Mouse (Mus musculus) limb, embryonic 10.5 days (tissue): ENCODE measurements around the gene Abhd5. TPM values are rescaled to one million over a fixed set of nuclear protein-coding genes. Genes with fewer than 3 reads are reported as not detected.

Source experiments
- DNase-seq: peaks from one replicate; pipeline ENCODE4 v3.0.0-alpha.2; 2017; ENCODE audit warnings: low spot score
- H3K27ac ChIP-seq: fragments of 300-500 bp; sonication (generic); 2 replicates; pipeline ENCODE4 v1.5.1; 2016; ENCODE audit warnings: mild to moderate bottlenecking
- H3K27me3 ChIP-seq: fragments of 300-500 bp; sonication (generic); 2 replicates; pipeline ENCODE4 v1.6.1; 2016; ENCODE audit warnings: low read depth, mild to moderate bottlenecking; ENCODE audit not compliant: poor library complexity, severe bottlenecking
- H3K36me3 ChIP-seq: fragments of 300-500 bp; sonication (generic); 2 replicates; pipeline ENCODE4 v1.6.1; 2016; ENCODE audit warnings: mild to moderate bottlenecking, moderate library complexity
- H3K4me1 ChIP-seq: fragments of 300-500 bp; sonication (generic); 2 replicates; pipeline ENCODE4 v1.6.1; 2016
- H3K4me3 ChIP-seq: fragments of 300-500 bp; sonication (generic); 2 replicates; pipeline ENCODE4 v1.5.1; 2016; ENCODE audit warnings: mild to moderate bottlenecking, moderate library complexity
- H3K9me3 ChIP-seq: fragments of 300-500 bp; sonication (generic); replicated peaks from 2 replicates; pipeline ENCODE4 v1.6.1; 2016; ENCODE audit warnings: mild to moderate bottlenecking
- WGBS: fragments of 180-500 bp; shearing (Covaris S2); methylation state at CpG from one replicate; pipeline ENCODE4 v1.1.7; 2016; 5-methylcytosine and 5-hydroxymethylcytosine counted together
- polyA plus RNA-seq: library from polyadenylated mRNA; unstranded; fragments of >200 nt; fragmentation: Nextera tagmentation; extraction: Ambion mirVana; gene quantifications from 2 replicates; pipeline ENCODE4 v1.2.1, GENCODE M21; 2016

The Abhd5 gene
- polyA plus RNA-seq, 1 experiment from 2014 or later = 20.3 TPM

DNA sequence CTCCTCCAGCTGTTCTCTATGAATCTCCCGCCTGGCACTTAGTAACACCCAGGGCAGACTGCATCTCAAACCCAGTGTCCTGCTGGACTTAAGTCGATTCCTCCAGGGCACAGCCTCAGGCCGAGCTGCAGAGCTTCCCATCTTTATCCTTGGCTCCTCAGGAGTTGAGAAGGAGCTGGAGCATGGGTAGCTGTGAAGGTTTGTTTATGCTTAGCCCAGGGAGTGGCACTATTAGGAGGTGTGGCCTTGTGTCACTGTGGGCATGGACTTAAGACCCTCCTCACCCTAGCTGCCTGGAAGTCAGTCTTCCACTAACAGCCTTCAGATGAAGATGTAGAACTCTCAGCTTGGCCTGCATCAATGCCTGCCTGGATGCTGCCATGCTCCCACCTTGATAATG is 29.1 kb upstream of the Abhd5 start:
- no peaks in the 10 kb centered on the region for H3K9me3 ChIP-seq
- WGBS = 73% methylated on average over 3 of the region's 3 CpGs
- no peaks in the 10 kb centered on the region for H3K36me3 ChIP-seq
- no peak for DNase-seq
- H3K27me3 ChIP-seq = no peaks in the 10 kb centered on the region
- H3K4me3 ChIP-seq = no peak overlapping the region
- no peak overlapping the region for H3K27ac ChIP-seq
- no peaks in the 10 kb centered on the region for H3K4me1 ChIP-seq

DNA sequence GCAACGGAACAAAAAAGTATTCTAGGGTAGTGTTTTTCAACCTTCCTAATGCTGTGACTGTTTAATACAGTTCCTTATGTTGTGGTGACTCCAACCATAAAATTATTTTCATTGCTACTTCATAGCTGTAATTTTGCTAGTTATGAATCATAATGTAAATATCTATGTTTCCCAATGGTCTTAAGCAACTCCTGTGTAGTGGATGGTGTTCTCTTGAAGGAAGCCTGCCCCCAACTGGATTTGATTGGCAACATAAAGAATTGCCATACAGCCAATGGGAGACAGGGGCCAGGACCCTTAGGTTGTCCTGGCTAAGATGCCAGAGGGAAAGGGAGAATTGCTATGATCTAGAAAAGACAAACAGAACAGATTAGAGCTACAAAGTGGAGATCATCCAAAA is 25.4 kb upstream of the Abhd5 start:
- no peak for DNase-seq
- H3K9me3 ChIP-seq = no peaks in the 10 kb centered on the region
- WGBS = 93% methylated on average over 1 of the region's 1 CpGs
- H3K4me1 ChIP-seq = no peaks in the 10 kb centered on the region
- H3K36me3 ChIP-seq = no peaks in the 10 kb centered on the region
- no peaks in the 10 kb centered on the region for H3K27me3 ChIP-seq
- H3K27ac ChIP-seq = no peak overlapping the region
- H3K4me3 ChIP-seq = no peak overlapping the region

DNA sequence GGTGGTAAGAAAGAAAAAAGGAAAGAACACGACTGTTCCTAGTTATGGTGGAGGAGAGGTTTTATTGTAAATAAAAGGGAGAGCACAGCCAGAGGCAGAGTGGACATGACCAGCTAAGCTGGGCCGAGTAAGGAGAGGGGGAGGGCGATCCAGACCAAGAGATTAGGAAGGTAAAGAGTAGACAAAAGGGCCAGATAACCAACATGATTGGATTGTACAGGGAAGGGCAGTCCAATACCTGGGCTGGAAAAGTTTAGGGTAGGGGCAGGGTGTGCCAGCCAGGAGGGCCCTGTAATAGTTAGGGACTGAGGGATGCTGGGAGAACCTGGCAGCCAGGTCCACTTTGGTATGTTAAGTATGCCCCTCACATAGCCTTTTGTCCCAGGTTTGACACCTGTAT is 23.2 kb upstream of the Abhd5 start:
- H3K36me3 ChIP-seq = no peaks in the 10 kb centered on the region
- H3K4me3 ChIP-seq = no peak overlapping the region
- H3K4me1 ChIP-seq = no peaks in the 10 kb centered on the region
- H3K27ac ChIP-seq = no peak overlapping the region
- 71% methylated on average over 3 of the region's 3 CpGs for WGBS
- DNase-seq = no peak
- no peaks in the 10 kb centered on the region for H3K9me3 ChIP-seq
- no peaks in the 10 kb centered on the region for H3K27me3 ChIP-seq

DNA sequence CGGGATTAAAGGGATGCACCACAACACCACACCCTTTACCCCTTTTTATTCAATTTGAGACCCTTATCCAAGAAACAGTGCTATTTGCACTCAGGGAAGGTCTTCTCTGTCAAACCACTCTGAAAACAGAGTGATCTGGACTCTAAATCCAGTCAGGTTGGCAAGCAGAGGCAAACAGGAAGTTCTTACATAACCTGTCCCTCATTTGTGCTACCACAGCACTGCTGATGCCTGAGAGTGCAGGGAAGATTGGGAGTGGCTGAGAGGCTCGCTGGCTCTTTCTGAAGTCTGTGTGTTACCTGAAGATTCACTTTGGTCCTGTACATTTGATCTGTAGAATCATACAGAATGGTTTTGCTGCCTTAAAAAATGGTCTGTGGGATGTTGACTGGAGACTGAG is 14.7 kb upstream of the Abhd5 start:
- Histone ChIP-seq H3K36me3 (no peaks in the 10 kb centered on the region), H3K4me1 (no peaks in the 10 kb centered on the region), H3K27me3 (no peaks in the 10 kb centered on the region), H3K27ac (no peak overlapping the region), H3K4me3 (no peak overlapping the region), H3K9me3 (no peaks in the 10 kb centered on the region)
- no peak for DNase-seq
- 78% methylated on average over 2 of the region's 2 CpGs for WGBS

DNA sequence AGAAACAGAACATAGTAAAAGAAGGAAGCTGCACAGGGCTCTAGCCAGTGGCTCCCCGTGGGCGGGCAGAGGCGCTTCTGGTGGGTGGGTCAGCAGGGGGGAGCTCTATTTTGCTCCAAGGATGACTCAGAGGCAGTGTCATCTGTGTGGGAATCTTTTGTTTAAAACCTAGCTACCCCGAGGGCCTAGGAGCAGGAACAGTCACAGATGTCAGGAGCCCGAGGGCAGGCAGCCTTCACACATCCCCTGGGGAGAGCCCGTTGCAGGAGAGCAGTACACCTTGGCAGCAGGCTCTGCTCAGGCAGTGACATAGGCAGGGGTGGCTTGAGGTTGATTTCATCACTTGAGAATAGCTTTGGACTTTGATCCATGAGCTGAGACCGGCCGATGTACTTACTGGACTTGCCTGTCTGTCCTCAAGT is 13.9 kb upstream of the Abhd5 start:
- Histone ChIP-seq H3K27ac (no peak overlapping the region), H3K9me3 (no peaks in the 10 kb centered on the region), H3K36me3 (no peaks in the 10 kb centered on the region), H3K27me3 (no peaks in the 10 kb centered on the region), H3K4me3 (no peak overlapping the region), H3K4me1 (no peaks in the 10 kb centered on the region)
- DNase-seq = no peak
- WGBS = 60% methylated on average over 8 of the region's 8 CpGs

DNA sequence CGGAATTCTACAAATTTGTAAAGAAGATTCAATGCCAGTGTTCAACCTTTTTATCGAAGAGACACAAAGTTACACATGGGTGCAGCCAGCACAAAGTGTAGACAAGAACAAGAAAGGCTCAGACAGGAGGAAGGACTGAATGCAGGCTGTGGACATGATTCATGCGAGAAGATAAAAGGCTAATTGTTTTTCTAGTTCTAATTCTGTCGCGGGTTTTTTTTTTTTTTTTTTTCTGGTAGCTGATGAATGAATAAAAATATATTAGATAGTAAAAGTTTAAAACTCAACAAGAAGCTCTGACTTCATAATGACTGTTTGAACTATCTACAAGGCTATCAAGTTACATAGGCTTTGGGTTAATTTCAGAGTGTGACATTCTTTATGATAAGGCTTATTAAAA is 11.4 kb upstream of the Abhd5 start:
- Histone ChIP-seq H3K4me3 (no peak overlapping the region), H3K4me1 (no peaks in the 10 kb centered on the region), H3K36me3 (no peaks in the 10 kb centered on the region), H3K27me3 (no peaks in the 10 kb centered on the region), H3K27ac (no peak overlapping the region), H3K9me3 (no peaks in the 10 kb centered on the region)
- 83% methylated on average over 5 of the region's 5 CpGs for WGBS
- DNase-seq = no peak

DNA sequence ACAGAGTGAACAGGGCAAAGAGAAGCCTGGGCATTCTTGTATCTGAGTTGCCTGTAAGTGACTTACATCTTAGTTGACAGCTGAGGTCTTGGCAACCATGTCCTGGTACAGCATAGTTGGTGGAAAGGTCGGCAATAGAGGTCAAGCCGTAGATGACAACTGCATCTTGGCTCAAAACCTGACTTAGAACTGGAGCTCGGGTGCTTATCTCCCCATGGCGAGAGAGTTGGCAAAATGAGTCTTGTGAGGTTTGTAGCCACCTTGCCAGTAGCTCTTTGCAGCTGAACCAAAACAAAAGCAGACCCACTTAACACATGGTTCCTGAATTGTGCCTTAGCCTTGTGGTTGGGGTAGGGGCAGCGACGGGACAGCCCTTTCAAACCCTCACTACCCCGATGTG is 8.0 kb upstream of the Abhd5 start:
- no peaks in the 10 kb centered on the region for H3K9me3 ChIP-seq
- H3K4me1 ChIP-seq = no peaks in the 10 kb centered on the region
- no peaks in the 10 kb centered on the region for H3K36me3 ChIP-seq
- H3K4me3 ChIP-seq = no peak overlapping the region
- no peak overlapping the region for H3K27ac ChIP-seq
- H3K27me3 ChIP-seq = no peaks in the 10 kb centered on the region
- DNase-seq = no peak
- 90% methylated on average over 7 of the region's 7 CpGs for WGBS

DNA sequence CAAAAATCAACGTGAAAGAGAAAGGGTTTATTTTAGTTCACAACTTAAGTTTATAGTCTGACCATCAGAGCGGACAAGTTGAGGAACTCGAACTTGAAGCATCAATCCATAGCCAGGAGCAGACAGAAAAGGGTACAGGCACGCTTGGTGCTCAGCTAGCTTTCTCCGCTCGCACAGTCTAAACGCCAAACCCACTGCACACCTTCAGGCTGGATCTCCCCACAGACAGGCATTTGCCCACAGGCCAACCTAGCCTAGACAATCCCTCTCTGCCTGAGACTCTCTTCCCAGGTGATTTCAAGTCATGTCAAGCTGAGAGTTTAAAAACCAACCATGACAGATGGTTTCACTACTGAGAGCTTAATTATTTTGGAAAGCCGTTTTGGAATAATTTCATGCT is 6.8 kb upstream of the Abhd5 start:
- Histone ChIP-seq H3K27ac (no peak overlapping the region), H3K36me3 (no peaks in the 10 kb centered on the region), H3K27me3 (no peaks in the 10 kb centered on the region; the same call in 1 of the 2 replicates), H3K9me3 (no peaks in the 10 kb centered on the region), H3K4me1 (no peaks in the 10 kb centered on the region), H3K4me3 (no peak overlapping the region)
- 92% methylated on average over 8 of the region's 8 CpGs for WGBS
- DNase-seq = no peak

DNA sequence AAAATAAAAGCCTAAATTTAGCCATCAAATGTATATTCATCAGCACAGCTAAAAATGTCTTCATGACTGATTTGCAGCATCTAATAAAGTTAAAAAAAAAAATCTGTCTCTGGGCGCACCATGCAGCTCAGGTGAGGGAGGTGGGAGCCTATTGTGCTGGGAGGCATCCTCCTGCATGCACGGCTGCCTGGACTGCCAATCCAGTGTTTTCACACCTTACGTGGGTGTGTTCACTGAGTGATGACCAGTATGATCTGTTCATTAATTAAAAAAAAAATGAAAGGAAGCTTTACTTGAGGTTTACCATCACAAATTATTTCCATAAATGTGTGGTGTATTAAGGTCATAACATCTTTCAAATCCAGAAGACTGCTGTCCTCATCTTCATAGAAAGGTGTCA is 6.1 kb upstream of the Abhd5 start:
- Histone ChIP-seq H3K27ac (no peak overlapping the region), H3K9me3 (no peaks in the 10 kb centered on the region), H3K36me3 (no peaks in the 10 kb centered on the region), H3K4me1 (no peaks in the 10 kb centered on the region), H3K4me3 (no peak overlapping the region), H3K27me3 (no peaks in the 10 kb centered on the region; the same call in 1 of the 2 replicates)
- no peak for DNase-seq
- 84% methylated on average over 3 of the region's 3 CpGs for WGBS

DNA sequence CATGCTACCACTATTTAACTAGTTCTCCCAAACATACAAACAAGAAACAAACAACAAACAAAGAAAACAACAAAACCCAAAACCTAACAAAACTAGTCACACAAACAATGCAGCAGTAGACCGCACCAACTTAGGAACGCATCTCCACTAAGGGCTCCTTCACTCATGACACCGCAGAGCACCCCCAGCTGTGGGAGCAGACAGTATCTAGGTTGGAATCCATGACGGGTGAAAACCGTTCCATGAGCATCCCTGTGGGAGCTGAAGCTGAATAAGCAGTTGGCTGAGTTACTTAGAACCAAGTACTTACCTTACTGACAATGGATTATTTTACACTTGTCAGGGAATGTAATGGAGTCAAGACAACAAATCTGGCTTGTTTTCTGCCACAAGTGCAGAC is 5.3 kb upstream of the Abhd5 start:
- no peak overlapping the region for H3K27ac ChIP-seq
- H3K4me3 ChIP-seq = no peak overlapping the region
- H3K27me3 ChIP-seq = no peaks in the 10 kb centered on the region; the same call in 1 of the 2 replicates
- H3K4me1 ChIP-seq = 0 out of 2 replicates have a peak, but pooled peaks cover under 1% of the 10 kb centered on the region
- 90% methylated on average over 5 of the region's 5 CpGs for WGBS
- no peaks in the 10 kb centered on the region for H3K9me3 ChIP-seq
- DNase-seq = no peak
- H3K36me3 ChIP-seq = no peaks in the 10 kb centered on the region

DNA sequence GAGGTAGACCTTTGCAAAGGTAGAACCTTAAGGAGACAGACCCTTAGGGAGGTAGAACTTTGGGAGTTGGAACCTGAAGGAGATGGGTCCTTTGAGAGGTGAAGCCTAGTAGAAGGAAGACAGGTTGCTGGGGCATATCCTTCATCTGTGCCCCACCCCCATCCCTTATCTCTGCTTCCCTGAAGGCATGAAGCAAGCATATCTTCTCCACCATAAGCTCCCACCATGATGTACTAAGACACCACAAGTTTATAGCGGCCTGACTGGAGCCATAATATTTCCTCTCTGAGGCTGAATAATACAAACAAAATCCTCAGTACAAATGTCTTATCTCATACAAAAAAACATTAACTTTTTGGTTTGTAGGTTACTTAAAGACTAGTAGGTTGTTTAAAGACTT is 3.5 kb upstream of the Abhd5 start:
- Histone ChIP-seq H3K27me3 (peaks cover 2% of the 10 kb centered on the region; the same call in 1 of the 2 replicates), H3K36me3 (no peaks in the 10 kb centered on the region), H3K27ac (no peak overlapping the region), H3K4me3 (no peak overlapping the region), H3K9me3 (no peaks in the 10 kb centered on the region), H3K4me1 (peaks cover 8% of the 10 kb centered on the region)
- DNase-seq = no peak
- WGBS = 94% methylated on average over 1 of the region's 1 CpGs

DNA sequence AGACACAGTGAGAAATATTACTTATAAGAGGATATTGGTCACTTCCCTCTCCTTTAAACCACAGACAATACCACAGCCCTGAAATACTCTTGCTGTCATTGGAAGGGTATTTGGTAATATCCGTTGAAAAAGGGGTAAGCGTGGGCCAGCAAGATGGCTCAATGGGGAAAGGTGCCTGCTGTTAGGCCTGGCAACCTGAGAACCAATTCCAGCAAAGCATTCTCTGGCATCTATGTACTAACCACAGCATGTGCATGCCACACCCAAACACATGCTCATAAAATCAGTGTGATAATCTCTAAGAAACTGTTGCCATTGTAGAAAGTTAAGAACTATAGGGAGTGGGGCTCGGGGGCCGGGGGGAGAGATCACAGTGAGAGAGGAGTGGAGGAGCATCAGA is 2.1 kb upstream of the Abhd5 start:
- no peaks in the 10 kb centered on the region for H3K36me3 ChIP-seq
- H3K27ac ChIP-seq = no peak overlapping the region
- peaks cover 8% of the 10 kb centered on the region for H3K4me1 ChIP-seq
- H3K27me3 ChIP-seq = peaks cover 4% of the 10 kb centered on the region; the same call in 1 of the 2 replicates
- 94% methylated on average over 4 of the region's 4 CpGs for WGBS
- H3K4me3 ChIP-seq = no peak overlapping the region
- no peaks in the 10 kb centered on the region for H3K9me3 ChIP-seq
- DNase-seq = no peak

DNA sequence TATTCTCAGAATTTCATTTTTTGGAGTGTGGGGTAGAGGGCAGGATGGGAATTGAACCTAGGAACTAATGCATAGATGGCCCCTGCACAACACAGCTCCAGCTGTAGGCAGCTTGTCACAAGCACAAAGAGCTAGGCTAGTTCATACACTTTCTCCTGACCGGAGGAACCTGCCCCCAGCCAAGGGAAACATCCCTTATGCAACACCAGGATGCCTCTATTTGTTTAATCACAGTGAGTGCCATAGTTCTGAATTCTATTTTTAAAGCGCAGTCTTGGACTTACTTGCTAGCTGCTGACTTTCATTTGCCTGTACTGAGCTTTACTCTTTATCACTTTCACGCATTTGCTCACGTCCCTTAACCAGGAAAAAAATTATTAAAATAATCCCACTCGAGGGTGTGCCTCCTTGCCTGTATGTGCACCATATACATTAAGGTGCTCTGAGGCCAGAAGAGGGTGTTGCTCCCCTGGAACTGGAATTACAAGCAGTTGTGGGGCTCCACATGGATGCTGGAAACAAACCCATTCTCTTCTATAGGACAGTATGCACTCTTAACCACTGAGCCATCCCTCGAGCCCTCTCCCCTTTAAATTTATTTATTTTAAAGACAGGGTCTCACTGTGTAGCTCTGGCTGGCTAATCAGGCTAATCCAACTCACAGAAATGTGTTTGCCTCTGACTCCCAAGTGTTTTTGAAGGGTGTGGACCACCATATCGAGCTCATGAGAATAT is 845 bp upstream of the Abhd5 start:
- WGBS = 76% methylated on average over 7 of the region's 7 CpGs
- peak overlapping the region; percentile 77; the same call in 1 of the 2 replicates for H3K4me3 ChIP-seq
- DNase-seq = no peak
- H3K27ac ChIP-seq = no peak overlapping the region
- H3K4me1 ChIP-seq = peaks cover 8% of the 10 kb centered on the region
- H3K27me3 ChIP-seq = peaks cover 4% of the 10 kb centered on the region; the same call in 1 of the 2 replicates
- no peaks in the 10 kb centered on the region for H3K9me3 ChIP-seq
- H3K36me3 ChIP-seq = no peaks in the 10 kb centered on the region

DNA sequence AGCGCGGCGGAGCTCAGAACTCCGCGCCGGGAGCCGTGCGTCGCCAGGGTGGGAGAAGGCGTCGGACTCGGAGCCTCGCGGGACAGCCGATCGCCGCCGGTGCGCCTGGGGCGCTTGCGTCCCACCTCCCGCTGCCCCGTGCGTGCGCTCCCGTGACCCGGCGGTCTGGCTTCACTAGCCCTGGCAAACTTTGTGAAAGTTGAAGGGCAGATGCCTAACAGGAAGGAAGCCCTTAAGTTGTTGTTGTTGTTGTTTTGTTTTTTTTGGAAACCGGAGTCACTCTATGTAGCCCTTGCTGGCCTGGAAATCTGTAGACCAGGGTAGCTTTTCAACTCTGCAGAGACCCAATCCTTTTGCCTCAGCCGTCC is 601 bp downstream of the Abhd5 start:
- peak overlapping the region; percentile 77 for H3K4me3 ChIP-seq
- no peaks in the 10 kb centered on the region for H3K36me3 ChIP-seq
- H3K27ac ChIP-seq = peak overlapping the region; percentile 89
- peaks cover 8% of the 10 kb centered on the region for H3K4me1 ChIP-seq
- DNase-seq = no peak
- WGBS = 1% methylated on average over 30 of the region's 30 CpGs
- H3K9me3 ChIP-seq = no peaks in the 10 kb centered on the region
- H3K27me3 ChIP-seq = peaks cover 4% of the 10 kb centered on the region; the same call in 1 of the 2 replicates
